Mouse (Mus musculus) neural tube, embryonic 14.5 days (tissue): ENCODE data around the gene Olfr803. TPM values are rescaled to one million over a fixed set of nuclear protein-coding genes. Genes with fewer than 3 reads are reported as not detected.

Experiments
- microRNA-seq: library from miRNA; unstranded; fragments of <30 nt; microRNA quantifications from one replicate; pipeline ENCODE4, GENCODE M21; 2016
- polyA plus RNA-seq: library from polyadenylated mRNA; unstranded; fragments of >200 nt; fragmentation: Nextera tagmentation; extraction: Ambion mirVana; gene quantifications from 2 replicates; pipeline ENCODE4 v1.2.1, GENCODE M21; 2014

Olfr803 gene
- polyA plus RNA-seq, 1 experiment from 2014 or later = not detected

Small RNAs within 50 kb of the gene (microRNA-seq; reads per million reads assigned to microRNA genes)
- gene Gm24485 = not detected

Other genes starting within 250 kb of the Olfr803 start
- 0.12 TPM in 1 of 2 replicates, not detected in the other for gene Olfr787, start 232.4 kb downstream of the Olfr803 start, polyA plus RNA-seq
- 0.07 TPM in 1 of 2 replicates, not detected in the other for gene Olfr788, start 223.3 kb downstream of the Olfr803 start, polyA plus RNA-seq
- gene Olfr789, start 209.5 kb downstream of the Olfr803 start, polyA plus RNA-seq = not detected in 2 replicates
- not detected in 2 replicates for gene Olfr790, start 195.8 kb downstream of the Olfr803 start, polyA plus RNA-seq
- gene Olfr791, start 172.5 kb downstream of the Olfr803 start, polyA plus RNA-seq = not detected in 2 replicates
- gene Olfr792, start 155.1 kb downstream of the Olfr803 start, polyA plus RNA-seq = not detected in 2 replicates
- not detected in 2 replicates for gene Olfr794, start 126.6 kb downstream of the Olfr803 start, polyA plus RNA-seq
- gene Olfr796, start 81.7 kb downstream of the Olfr803 start, polyA plus RNA-seq = not detected in 2 replicates
- not detected in 2 replicates for gene Olfr798, start 66.4 kb downstream of the Olfr803 start, polyA plus RNA-seq
- gene Olfr799, start 56.8 kb downstream of the Olfr803 start, polyA plus RNA-seq = not detected in 2 replicates
- gene Olfr800, start 36.6 kb downstream of the Olfr803 start, polyA plus RNA-seq = not detected in 2 replicates
- gene Olfr801, start 20.4 kb downstream of the Olfr803 start, polyA plus RNA-seq = not detected in 2 replicates
- gene Olfr802, start 6.1 kb downstream of the Olfr803 start, polyA plus RNA-seq = 0.07 TPM in 1 of 2 replicates, not detected in the other
- gene Olfr804, start 8.9 kb upstream of the Olfr803 start, polyA plus RNA-seq = not detected in 2 replicates
- not detected in 2 replicates for gene Olfr805, start 35.1 kb upstream of the Olfr803 start, polyA plus RNA-seq
- gene Olfr806, start 47.6 kb upstream of the Olfr803 start, polyA plus RNA-seq = not detected in 2 replicates
- not detected in 2 replicates for gene Olfr807, start 63.5 kb upstream of the Olfr803 start, polyA plus RNA-seq
- not detected in 2 replicates for gene Olfr808, start 71.2 kb upstream of the Olfr803 start, polyA plus RNA-seq
- gene Olfr809, start 80.4 kb upstream of the Olfr803 start, polyA plus RNA-seq = not detected in 2 replicates
- not detected in 2 replicates for gene Olfr810, start 100.6 kb upstream of the Olfr803 start, polyA plus RNA-seq
- not detected in 2 replicates for gene Olfr811, start 110.1 kb upstream of the Olfr803 start, polyA plus RNA-seq
- gene Olfr812, start 151.8 kb upstream of the Olfr803 start, polyA plus RNA-seq = not detected in 2 replicates
- gene Olfr813, start 161.1 kb upstream of the Olfr803 start, polyA plus RNA-seq = not detected in 2 replicates
- gene Olfr814, start 185.6 kb upstream of the Olfr803 start, polyA plus RNA-seq = not detected in 2 replicates
- not detected in 2 replicates for gene Olfr815, start 211.6 kb upstream of the Olfr803 start, polyA plus RNA-seq
- not detected in 2 replicates for gene Olfr816, start 221.3 kb upstream of the Olfr803 start, polyA plus RNA-seq